Mouse (Mus musculus) heart, embryonic 16.5 days (tissue): Measurements from ENCODE around the gene Orm1. TPM values are rescaled to one million over a fixed set of nuclear protein-coding genes. Genes with fewer than 3 reads are reported as not detected.

Experiments
- ATAC-seq: fragments of 200-750 bp; cut with Nextera tagmentation; replicated peaks from 2 replicates; pipeline ENCODE4 v1.8.0; 2017; ENCODE audit warnings: moderate number of reproducible peaks; ENCODE audit not compliant: insufficient read depth, low FRiP score; ENCODE audit errors: extremely low read depth
- H3K27ac ChIP-seq: fragments of 300-500 bp; sonication (generic); 2 replicates; pipeline ENCODE4 v1.5.1; 2014; ENCODE audit warnings: mild to moderate bottlenecking, low read length, control low read depth, moderate library complexity
- H3K27me3 ChIP-seq: fragments of 300-500 bp; sonication (generic); 2 replicates; pipeline ENCODE4 v1.6.1; 2014; ENCODE audit warnings: low read length, mixed read lengths; ENCODE audit not compliant: control insufficient read depth, insufficient read depth
- H3K36me3 ChIP-seq: fragments of 300-500 bp; sonication (generic); 2 replicates; pipeline ENCODE4 v1.6.1; 2014; ENCODE audit not compliant: control insufficient read depth, insufficient read depth
- H3K4me1 ChIP-seq: fragments of 300-500 bp; sonication (generic); 2 replicates; pipeline ENCODE4 v1.6.1; 2014; ENCODE audit warnings: low read length, mixed read lengths; ENCODE audit not compliant: control insufficient read depth, insufficient read depth
- H3K4me2 ChIP-seq: fragments of 300-500 bp; sonication (generic); 2 replicates; pipeline ENCODE4 v1.6.1; 2014; ENCODE audit warnings: low read depth, mild to moderate bottlenecking, control low read depth, low read length
- H3K4me3 ChIP-seq: fragments of 300-500 bp; sonication (generic); 2 replicates; pipeline ENCODE4 v1.5.1; 2014; ENCODE audit warnings: mild to moderate bottlenecking, control low read depth, low read length
- H3K9ac ChIP-seq: fragments of 300-500 bp; sonication (generic); 2 replicates; pipeline ENCODE4 v1.6.1; 2014; ENCODE audit warnings: low read length, control low read depth
- H3K9me3 ChIP-seq: fragments of 300-500 bp; sonication (generic); replicated peaks from 2 replicates; pipeline ENCODE4 v1.6.1; 2016; ENCODE audit warnings: low read length; ENCODE audit not compliant: control insufficient read depth
- WGBS: fragments of 180-500 bp; shearing (Covaris S2); extraction: QIAGEN DNeasy Blood & Tissue Kit; methylation state at CpG from one replicate; pipeline ENCODE4 v1.1.7; 2014; 5-methylcytosine and 5-hydroxymethylcytosine counted together
- polyA plus RNA-seq: library from polyadenylated mRNA; unstranded; fragments of >200 nt; fragmentation: Nextera tagmentation; extraction: Ambion mirVana; gene quantifications from 2 replicates; pipeline ENCODE4 v1.2.1, GENCODE M21; 2015

Orm1 gene
- not detected in 2 replicates for polyA plus RNA-seq

- no peak for ATAC-seq
- WGBS = 73% methylated on average over 8 of the region's 8 CpGs
- no peak within 1 kb of the TSS for H3K9ac ChIP-seq
These were observed at the start of gene Orm1 for GRCm38 (mm10) chr4:63344295-63344694. Gene Orm1 (plus strand): TSS chr4:63344560.

DNA sequence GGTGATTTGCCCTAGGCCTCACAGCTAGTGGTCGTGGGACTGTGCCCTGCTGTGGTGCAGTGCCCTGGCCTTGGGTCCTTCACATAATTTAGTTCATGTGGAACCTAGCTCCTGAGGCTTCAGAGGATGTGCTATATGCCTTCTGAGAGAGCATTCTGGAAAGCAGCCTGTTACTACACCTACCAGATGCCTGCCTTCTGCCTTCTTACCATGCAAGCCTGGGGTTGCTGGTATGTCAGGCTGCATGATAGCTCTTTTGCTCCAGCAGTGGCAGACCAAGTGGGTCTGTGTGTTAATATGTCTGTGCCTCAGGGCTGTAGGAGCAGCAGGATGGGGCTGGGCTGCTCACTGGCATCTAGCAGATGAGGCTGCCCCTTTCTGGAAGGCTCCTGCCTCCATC is 48.7 kb upstream of the Orm1 start:
- Histone ChIP-seq H3K27ac (no peak overlapping the region), H3K4me1 (peaks cover 13% of the 10 kb centered on the region), H3K4me2 (no peak overlapping the region), H3K9ac (no peak overlapping the region), H3K36me3 (no peaks in the 10 kb centered on the region), H3K4me3 (no peak overlapping the region), H3K27me3 (no peaks in the 10 kb centered on the region), H3K9me3 (no peaks in the 10 kb centered on the region)
- no peak for ATAC-seq
- 86% methylated on average over 1 of the region's 1 CpGs for WGBS

More at GRCm38 (mm10) chr4:63344295-63344694, at the start of gene Orm1:
- no peak within 1 kb of the TSS for H3K4me2 ChIP-seq
- no peaks in the 10 kb centered on the region for H3K36me3 ChIP-seq
- H3K27ac ChIP-seq = no peak within 1 kb of the TSS
- H3K27me3 ChIP-seq = no peaks in the 10 kb centered on the region
- H3K9me3 ChIP-seq = no peaks in the 10 kb centered on the region
- no peak within 1 kb of the TSS for H3K4me3 ChIP-seq
- H3K4me1 ChIP-seq = no peaks in the 10 kb centered on the region

GRCm38 (mm10) chr4:63296263-63296662 is 48.1 kb upstream of the Orm1 start:
- no peak overlapping the region for H3K4me2 ChIP-seq
- H3K4me1 ChIP-seq = peaks cover 7% of the 10 kb centered on the region
- no peak overlapping the region for H3K4me3 ChIP-seq
- ATAC-seq = no peak
- no peaks in the 10 kb centered on the region for H3K36me3 ChIP-seq
- 59% methylated on average over 3 of the region's 3 CpGs for WGBS
- H3K27ac ChIP-seq = no peak overlapping the region
- H3K27me3 ChIP-seq = no peaks in the 10 kb centered on the region
- H3K9me3 ChIP-seq = no peaks in the 10 kb centered on the region
- H3K9ac ChIP-seq = no peak overlapping the region

GRCm38 (mm10) chr4:63296876-63297275 is 47.5 kb upstream of the Orm1 start:
- no peak overlapping the region for H3K9ac ChIP-seq
- no peaks in the 10 kb centered on the region for H3K27me3 ChIP-seq
- no peaks in the 10 kb centered on the region for H3K36me3 ChIP-seq
- no peaks in the 10 kb centered on the region for H3K9me3 ChIP-seq
- WGBS = 76% methylated on average over 8 of the region's 8 CpGs
- no peak overlapping the region for H3K27ac ChIP-seq
- H3K4me3 ChIP-seq = no peak overlapping the region
- H3K4me1 ChIP-seq = peaks cover 3% of the 10 kb centered on the region; the same call in 1 of the 2 replicates
- no peak for ATAC-seq
- no peak overlapping the region for H3K4me2 ChIP-seq

DNA sequence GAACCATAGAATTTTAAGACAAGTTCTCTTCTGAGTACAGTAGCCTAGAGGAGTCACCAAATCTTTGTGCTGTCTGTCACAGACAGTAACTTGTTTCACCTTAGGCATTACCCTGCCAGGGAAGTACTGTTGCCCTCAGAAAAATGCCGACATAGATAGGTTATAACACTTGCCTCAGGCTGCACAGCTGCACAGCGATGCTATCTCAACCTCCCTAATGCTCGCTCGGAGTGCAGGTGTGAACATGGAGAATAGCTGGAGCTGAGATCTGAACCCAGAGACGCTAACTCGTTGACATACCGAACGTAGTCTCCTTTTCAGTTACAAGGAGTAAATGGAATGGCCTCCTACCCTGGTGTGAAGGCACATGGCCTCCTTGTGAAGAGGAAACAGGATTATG is 46.2 kb upstream of the Orm1 start:
- Histone ChIP-seq H3K4me2 (no peak overlapping the region), H3K27me3 (no peaks in the 10 kb centered on the region), H3K4me1 (peaks cover 3% of the 10 kb centered on the region; the same call in 1 of the 2 replicates), H3K36me3 (no peaks in the 10 kb centered on the region; the same call in 1 of the 2 replicates), H3K4me3 (no peak overlapping the region), H3K9me3 (no peaks in the 10 kb centered on the region), H3K9ac (no peak overlapping the region), H3K27ac (no peak overlapping the region)
- 85% methylated on average over 8 of the region's 8 CpGs for WGBS
- ATAC-seq = no peak

DNA sequence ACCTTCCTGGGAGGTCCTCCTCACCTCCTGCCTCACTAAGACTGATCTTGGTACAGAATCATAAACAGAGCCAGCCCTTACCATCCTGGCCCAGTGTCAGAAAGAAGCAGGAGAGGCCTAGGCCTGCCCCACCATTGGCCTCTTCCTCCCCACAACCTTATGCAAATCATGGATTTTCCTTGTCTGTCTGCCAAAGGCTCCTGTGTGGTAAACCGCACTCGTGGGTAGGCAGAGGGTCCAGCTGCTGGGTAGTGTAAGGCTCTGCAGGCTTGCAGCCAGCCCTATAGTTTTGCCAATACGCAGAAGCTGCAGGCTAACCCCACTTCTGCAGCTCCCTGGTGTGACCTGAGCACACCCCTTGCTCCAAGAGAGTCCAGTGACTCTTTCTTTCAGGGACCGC is 41.7 kb upstream of the Orm1 start:
- Histone ChIP-seq H3K27ac (no peak overlapping the region), H3K9me3 (no peaks in the 10 kb centered on the region), H3K9ac (no peak overlapping the region), H3K4me3 (no peak overlapping the region), H3K4me2 (no peak overlapping the region), H3K27me3 (no peaks in the 10 kb centered on the region), H3K4me1 (no peaks in the 10 kb centered on the region; the same call in 1 of the 2 replicates), H3K36me3 (no peaks in the 10 kb centered on the region; the same call in 1 of the 2 replicates)
- 52% methylated on average over 4 of the region's 4 CpGs for WGBS
- no peak for ATAC-seq

GRCm38 (mm10) chr4:63307175-63308062 is 36.9 kb upstream of the Orm1 start:
- no peaks in the 10 kb centered on the region for H3K9me3 ChIP-seq
- H3K27ac ChIP-seq = no peak overlapping the region
- no peak overlapping the region for H3K4me2 ChIP-seq
- H3K9ac ChIP-seq = no peak overlapping the region
- no peaks in the 10 kb centered on the region for H3K27me3 ChIP-seq
- H3K4me1 ChIP-seq = peaks cover 15% of the 10 kb centered on the region
- 28% methylated on average over 21 of the region's 21 CpGs for WGBS
- ATAC-seq = no peak
- no peaks in the 10 kb centered on the region; the same call in 1 of the 2 replicates for H3K36me3 ChIP-seq
- H3K4me3 ChIP-seq = no peak overlapping the region

- Histone ChIP-seq H3K9me3 (no peaks in the 10 kb centered on the region), H3K27ac (no peak overlapping the region), H3K9ac (no peak overlapping the region), H3K4me3 (no peak overlapping the region), H3K36me3 (no peaks in the 10 kb centered on the region; the same call in 1 of the 2 replicates), H3K4me2 (no peak overlapping the region), H3K4me1 (peaks cover 15% of the 10 kb centered on the region), H3K27me3 (no peaks in the 10 kb centered on the region)
- ATAC-seq = no peak
- 74% methylated on average over 3 of the region's 3 CpGs for WGBS
These were observed 36.0 kb upstream of the Orm1 start for GRCm38 (mm10) chr4:63308316-63308715.

GRCm38 (mm10) chr4:63310247-63310855 is 34.0 kb upstream of the Orm1 start:
- Histone ChIP-seq H3K4me3 (no peak overlapping the region), H3K9me3 (no peaks in the 10 kb centered on the region), H3K27me3 (no peaks in the 10 kb centered on the region), H3K27ac (peak overlapping the region; percentile 47), H3K4me2 (no peak overlapping the region), H3K9ac (0 out of 2 replicates have a peak overlapping the region, but pooled peaks have one; percentile 5), H3K36me3 (no peaks in the 10 kb centered on the region), H3K4me1 (peaks cover 15% of the 10 kb centered on the region)
- 26% methylated on average over 10 of the region's 10 CpGs for WGBS
- peak; percentile 87 for ATAC-seq
